9 mouse cellular contexts compared by ENCODE assay signal in the genomic region with DNA sequence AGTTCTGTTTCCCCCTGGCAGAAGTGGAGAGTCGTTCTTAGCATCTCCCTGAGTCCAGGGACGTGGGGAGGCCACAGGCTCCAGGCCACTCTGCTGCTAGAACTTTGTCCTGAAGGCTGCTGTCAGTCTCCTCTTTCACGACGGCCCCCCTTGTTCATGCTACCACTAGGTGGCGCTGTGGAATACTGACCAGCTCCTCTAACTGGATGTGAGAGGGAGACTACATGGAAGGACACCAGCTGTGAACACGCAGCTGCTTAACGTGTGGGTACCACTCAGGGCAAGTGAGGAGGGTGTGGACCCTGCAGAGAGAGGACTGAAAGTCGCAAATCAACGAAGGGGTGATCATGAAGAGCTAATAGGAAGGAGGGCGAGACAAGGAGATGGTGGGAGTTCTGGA. TPM values are rescaled to one million over a fixed set of nuclear protein-coding genes. Genes with fewer than 3 reads are reported as not detected.
DNase-seq lines count a peak whose midpoint lies in the region; ATAC-seq lines count a peak whose summit lies in the region.
"Had no signal": no experiment of that assay in that cellular context is flagged by ENCODE, and none has a peak within 500 bp of the region (broad histone marks: within the 10 kb centered on the region; RNA-seq: fewer than 3 reads in every experiment).

No protein-coding gene starts in this region.

- H3K9ac ChIP-seq in forebrain, embryonic 14.5 days (ENCODE audit: low read length), result no peak overlapping the region
- no peak overlapping the region for H3K9ac ChIP-seq in forebrain, embryonic 13.5 days
- H3K9ac ChIP-seq: liver, embryonic 15.5 days had no signal

- H3K27ac ChIP-seq in forebrain, embryonic 14.5 days (ENCODE audit: low read depth, low read length), result no peak overlapping the region
- no peak overlapping the region for H3K27ac ChIP-seq in forebrain, embryonic 13.5 days
- H3K27ac ChIP-seq: liver, embryonic 15.5 days had no signal

- ATAC-seq in forebrain, embryonic 14.5 days, result no peak
- no peak for ATAC-seq in forebrain, embryonic 13.5 days
- ATAC-seq in granulocyte monocyte progenitor cell, adult 5-6 weeks (replicated peaks; ENCODE audit: poor library complexity, severe bottlenecking), result peak; percentile 68

- peak; percentile 59 for DNase-seq in forebrain, embryonic 14.5 days (ENCODE audit: low spot score)
- DNase-seq in Muller cell, postnatal 12 days (ENCODE audit: inconsistent ontology term), result peak; percentile 40
- peak; percentile 72 for DNase-seq in cerebellum, adult 8-10 months
- peak; percentile 36 to 46 for DNase-seq in left cerebral cortex, postnatal 25 days (ENCODE audit: low spot score in 2 of 2)
- peak; percentile 72 for DNase-seq in natural killer cell, adult 2 months (ENCODE audit: low spot score in 2 of 2)
- peak; percentile 58 for DNase-seq in testis, postnatal 14 days (ENCODE audit: low spot score)

- H3K4me2 ChIP-seq in forebrain, embryonic 14.5 days (ENCODE audit: low read length), result no peak overlapping the region
- no peak overlapping the region for H3K4me2 ChIP-seq in forebrain, embryonic 13.5 days
- H3K4me2 ChIP-seq: liver, embryonic 15.5 days had no signal

- H3K4me1 ChIP-seq in forebrain, embryonic 14.5 days (ENCODE audit: control insufficient read depth, insufficient read depth, low read length), result peaks cover 16% of the 10 kb centered on the region
- H3K4me1 ChIP-seq in forebrain, embryonic 13.5 days, result peaks cover 26% of the 10 kb centered on the region
- H3K4me1 ChIP-seq: liver, embryonic 15.5 days had no signal

- H3K9me3 ChIP-seq in forebrain, embryonic 14.5 days (replicated peaks; ENCODE audit: control insufficient read depth, low read length), result no peaks in the 10 kb centered on the region
- no peaks in the 10 kb centered on the region for H3K9me3 ChIP-seq in forebrain, embryonic 13.5 days (replicated peaks)
- H3K9me3 ChIP-seq: liver, embryonic 15.5 days had no signal

- H3K36me3 ChIP-seq in forebrain, embryonic 14.5 days (ENCODE audit: control insufficient read depth, insufficient read depth, low read length), result no peaks in the 10 kb centered on the region
- no peaks in the 10 kb centered on the region for H3K36me3 ChIP-seq in forebrain, embryonic 13.5 days (ENCODE audit: poor library complexity, severe bottlenecking)
- H3K36me3 ChIP-seq: liver, embryonic 15.5 days had no signal

- intact Hi-C loops in left cerebral cortex, postnatal 25 days (cut with DNase I), result no loop called here

- H3K4me3 ChIP-seq in forebrain, embryonic 14.5 days (ENCODE audit: low read depth, low read length), result no peak overlapping the region
- H3K4me3 ChIP-seq in forebrain, embryonic 13.5 days, result no peak overlapping the region
- H3K4me3 ChIP-seq: liver, embryonic 15.5 days had no signal

- 11% methylated on average over 10 of the region's 10 CpGs for WGBS in forebrain, embryonic 14.5 days
- 14% methylated on average over 10 of the region's 10 CpGs for WGBS in forebrain, embryonic 13.5 days

- 0 out of 2 replicates have a peak, but pooled peaks cover 4% of the 10 kb centered on the region for H3K27me3 ChIP-seq in forebrain, embryonic 14.5 days (replicated peaks; ENCODE audit: control insufficient read depth, insufficient read depth, low read length)
- H3K27me3 ChIP-seq in forebrain, embryonic 13.5 days, result peaks cover 12% of the 10 kb centered on the region

RNA-seq across cellular contexts. Expression of gene Kifc5b, which starts 21.3 kb away (rescaled TPM):
- polyA plus RNA-seq in forebrain, embryonic 14.5 days (2014; fragmentation: Nextera tagmentation; extraction: Ambion mirVana), result 2.4 and 3.0 TPM in 2 replicates
- 8.9 and 9.2 TPM in 2 replicates for polyA plus RNA-seq in forebrain, embryonic 13.5 days (2015; fragmentation: Nextera tagmentation; extraction: Ambion mirVana)
- 6.0 and 6.2 TPM in 2 replicates for total RNA-seq in granulocyte monocyte progenitor cell, adult 5-6 weeks (2014; fragmentation: Nextera tagmentation)
- total RNA-seq in granulocyte monocyte progenitor cell, adult 5-6 weeks (2017), result 8.7 and 12.6 TPM in 2 replicates
- total RNA-seq in left cerebral cortex, postnatal 25 days (2021), result 1 to 10 TPM; 3.1 to 3.9 TPM

RNA-seq across cellular contexts. Expression of gene Phf1, which starts 37.3 kb away (rescaled TPM):
- 10.0 and 12.1 TPM in 2 replicates for polyA plus RNA-seq in forebrain, embryonic 14.5 days (2014; fragmentation: Nextera tagmentation; extraction: Ambion mirVana)
- polyA plus RNA-seq in forebrain, embryonic 13.5 days (2015; fragmentation: Nextera tagmentation; extraction: Ambion mirVana), result 8.8 and 9.5 TPM in 2 replicates
- total RNA-seq in granulocyte monocyte progenitor cell, adult 5-6 weeks (2014; fragmentation: Nextera tagmentation), result 3.4 and 9.3 TPM in 2 replicates
- 1.4 and 2.1 TPM in 2 replicates for total RNA-seq in granulocyte monocyte progenitor cell, adult 5-6 weeks (2017)
- total RNA-seq in left cerebral cortex, postnatal 25 days (2021), result 10 to 100 TPM; 24.8 to 25.0 TPM

RNA-seq across cellular contexts. Expression of gene Cuta, which starts 43.8 kb away (rescaled TPM):
- 137 and 150 TPM in 2 replicates for polyA plus RNA-seq in forebrain, embryonic 14.5 days (2014; fragmentation: Nextera tagmentation; extraction: Ambion mirVana)
- 171 and 172 TPM in 2 replicates for polyA plus RNA-seq in forebrain, embryonic 13.5 days (2015; fragmentation: Nextera tagmentation; extraction: Ambion mirVana)
- 226 and 256 TPM in 2 replicates for total RNA-seq in granulocyte monocyte progenitor cell, adult 5-6 weeks (2014; fragmentation: Nextera tagmentation)
- 47.5 and 60.5 TPM in 2 replicates for total RNA-seq in granulocyte monocyte progenitor cell, adult 5-6 weeks (2017)
- total RNA-seq in left cerebral cortex, postnatal 25 days (2021), result 100 to 1,000 TPM; 111 to 123 TPM

RNA-seq across cellular contexts. Expression of gene Syngap1, which starts 45.5 kb away (rescaled TPM):
- 4.2 and 4.9 TPM in 2 replicates for polyA plus RNA-seq in forebrain, embryonic 14.5 days (2014; fragmentation: Nextera tagmentation; extraction: Ambion mirVana)
- polyA plus RNA-seq in forebrain, embryonic 13.5 days (2015; fragmentation: Nextera tagmentation; extraction: Ambion mirVana), result 5.9 TPM in 2 replicates
- total RNA-seq in granulocyte monocyte progenitor cell, adult 5-6 weeks (2014; fragmentation: Nextera tagmentation), result 7.2 and 10.1 TPM in 2 replicates
- total RNA-seq in granulocyte monocyte progenitor cell, adult 5-6 weeks (2017), result 0.31 and 0.69 TPM in 2 replicates
- 100 to 1,000 TPM; 492 TPM for total RNA-seq in left cerebral cortex, postnatal 25 days (2021)

RNA-seq across cellular contexts. Expression of gene Nkx2-5, which starts 50.8 kb away (rescaled TPM):
- not detected in 2 replicates for polyA plus RNA-seq in forebrain, embryonic 14.5 days (2014; fragmentation: Nextera tagmentation; extraction: Ambion mirVana)
- 0.53 TPM in 1 of 2 replicates, not detected in the other for polyA plus RNA-seq in forebrain, embryonic 13.5 days (2015; fragmentation: Nextera tagmentation; extraction: Ambion mirVana)
- not detected in 2 replicates for total RNA-seq in granulocyte monocyte progenitor cell, adult 5-6 weeks (2014; fragmentation: Nextera tagmentation)
- total RNA-seq in granulocyte monocyte progenitor cell, adult 5-6 weeks (2017), result not detected in 2 replicates
- total RNA-seq in left cerebral cortex, postnatal 25 days (2021), result not detected
